Mouse (Mus musculus): ENCODE data around the gene Sbk3.

- TF ChIP-seq ZC3H11A (IDR thresholded peaks at IDR 0.05; ENCODE audit: borderline replicate concordance, low read depth, low read length): no peak
- no peak for TF ChIP-seq HCFC1 (IDR thresholded peaks at IDR 0.05; ENCODE audit: borderline replicate concordance, insufficient read depth, low read length)
- TF ChIP-seq ZNF384 (IDR thresholded peaks at IDR 0.05; ENCODE audit: low read depth, low read length): no peak
These were observed 47.0 kb upstream of the Sbk3 start for GRCm38 (mm10) chr7:5017931-5018330.

All from ES-E14 (cell line).